Mouse (Mus musculus) midbrain, postnatal 0 days (tissue): ENCODE results near the gene Smyd1. TPM values are rescaled to one million over a fixed set of nuclear protein-coding genes. Genes with fewer than 3 reads are reported as not detected.

Source experiments
- ATAC-seq: fragments of 200-750 bp; cut with Nextera tagmentation; 2 replicates; pipeline ENCODE4 v1.8.0; 2017; ENCODE audit warnings: moderate number of reproducible peaks, mild to moderate bottlenecking, moderate TSS enrichment, moderate library complexity; ENCODE audit not compliant: low FRiP score
- DNase-seq: peaks from one replicate; pipeline ENCODE4 v3.0.0-alpha.2; 2015; ENCODE audit warnings: low spot score
- H3K27ac ChIP-seq: fragments of 300-500 bp; sonication (generic); 2 replicates; pipeline ENCODE4 v1.5.1; 2014; ENCODE audit warnings: low read depth, mild to moderate bottlenecking, low read length, mixed read lengths
- H3K27me3 ChIP-seq: fragments of 300-500 bp; sonication (generic); 2 replicates; pipeline ENCODE4 v1.6.1; 2014; ENCODE audit warnings: low read length, control low read depth, mixed read lengths; ENCODE audit not compliant: insufficient read depth
- H3K36me3 ChIP-seq: fragments of 300-500 bp; sonication (generic); 2 replicates; pipeline ENCODE4 v1.6.1; 2014; ENCODE audit warnings: low read length, control low read depth, mixed read lengths; ENCODE audit not compliant: insufficient read depth
- H3K4me1 ChIP-seq: fragments of 300-500 bp; sonication (generic); 2 replicates; pipeline ENCODE4 v1.6.1; 2014; ENCODE audit warnings: mild to moderate bottlenecking, control low read depth, antibody characterized with exemption, low read length, mixed read lengths; ENCODE audit not compliant: insufficient read depth
- H3K4me2 ChIP-seq: fragments of 300-500 bp; sonication (generic); 2 replicates; pipeline ENCODE4 v1.6.1; 2014; ENCODE audit warnings: low read depth, mild to moderate bottlenecking, low read length, mixed read lengths; ENCODE audit not compliant: poor library complexity, severe bottlenecking
- H3K4me3 ChIP-seq: fragments of 300-500 bp; sonication (generic); 2 replicates; pipeline ENCODE4 v1.5.1; 2014; ENCODE audit warnings: low read depth, mild to moderate bottlenecking, low read length, moderate library complexity
- H3K9ac ChIP-seq: fragments of 300-500 bp; sonication (generic); replicated peaks from 2 replicates; pipeline ENCODE4 v1.6.1; 2014; ENCODE audit warnings: mild to moderate bottlenecking, low read length, moderate library complexity, mixed read lengths; ENCODE audit not compliant: poor library complexity, severe bottlenecking
- H3K9me3 ChIP-seq: fragments of 300-500 bp; sonication (generic); 2 replicates; pipeline ENCODE4 v1.6.1; 2016; ENCODE audit warnings: low read length, control low read depth
- CTCF ChIP-seq: IDR thresholded peaks from 2 replicates; pipeline ENCODE4 v1.5.1; 2016; ENCODE audit warnings: antibody characterized with exemption, mild to moderate bottlenecking
- WGBS: fragments of 180-500 bp; shearing (Covaris S2); extraction: QIAGEN DNeasy Blood & Tissue Kit; methylation state at CpG from one replicate; pipeline ENCODE4 v1.1.7; 2014; 5-methylcytosine and 5-hydroxymethylcytosine counted together
- polyA plus RNA-seq: library from polyadenylated mRNA; unstranded; fragments of >200 nt; fragmentation: Nextera tagmentation; extraction: Ambion mirVana; gene quantifications from 2 replicates; pipeline ENCODE4 v1.2.1, GENCODE M21; 2015
- total RNA-seq: library from RNA; depleted of rRNA; stranded (reverse); fragments of >200 nt; gene quantifications from 2 replicates; pipeline ENCODE4 v1.2.3, GENCODE M21; 2014

Gene Smyd1
- total and polyA plus RNA-seq, 2 experiments from 2014 or later = 0.30 to 1.3 TPM

DNA sequence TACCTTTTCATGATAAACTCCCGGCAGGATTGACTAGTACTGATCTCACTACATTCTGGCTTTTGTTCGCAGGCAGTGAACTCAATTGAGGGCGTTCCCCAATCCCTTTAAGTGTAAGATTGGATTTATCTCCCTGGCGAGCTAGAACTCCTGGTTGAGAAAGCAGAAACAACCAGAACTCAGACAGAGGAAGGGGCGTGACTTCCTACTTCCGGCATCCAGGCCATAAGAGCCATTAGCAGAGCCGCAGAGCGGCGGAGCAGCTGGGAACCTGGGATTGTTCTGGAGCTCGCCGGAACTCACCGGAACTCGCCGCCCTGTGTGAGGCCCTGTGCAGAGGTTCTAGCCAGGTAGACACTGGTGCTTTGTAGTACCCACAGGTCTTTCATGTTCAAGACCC, 28.5 kb downstream of the Smyd1 start:
- Histone ChIP-seq H3K27me3 (no peaks in the 10 kb centered on the region), H3K27ac (no peak overlapping the region), H3K36me3 (no peaks in the 10 kb centered on the region), H3K4me2 (no peak overlapping the region), H3K4me1 (no peaks in the 10 kb centered on the region), H3K9ac (no peak overlapping the region), H3K9me3 (no peaks in the 10 kb centered on the region), H3K4me3 (no peak overlapping the region)
- DNase-seq = no peak
- 82% methylated on average over 14 of the region's 14 CpGs for WGBS
- TF ChIP-seq CTCF = no peak
- ATAC-seq = no peak

DNA sequence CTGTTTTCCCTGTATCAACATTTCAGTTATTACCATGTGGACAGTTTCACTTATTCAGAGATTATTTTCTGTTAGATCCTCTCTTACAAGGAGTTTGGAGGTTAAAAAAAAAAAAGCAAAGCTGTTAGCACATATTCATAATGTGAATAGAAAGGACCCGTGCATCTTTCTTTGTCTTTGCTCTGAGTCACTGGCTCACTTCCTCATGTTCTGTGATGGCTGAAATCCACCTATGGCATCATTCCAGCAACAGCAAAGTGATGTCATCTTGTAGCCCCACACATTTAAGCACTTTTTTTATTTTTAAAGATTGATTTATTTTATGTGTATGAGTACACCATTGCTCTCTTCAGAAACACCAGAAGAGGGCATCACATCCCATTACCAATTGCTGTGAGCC, 42.6 kb downstream of the Smyd1 start:
- no peak for DNase-seq
- Histone ChIP-seq H3K4me2 (no peak overlapping the region), H3K27ac (no peak overlapping the region), H3K36me3 (peaks cover 4% of the 10 kb centered on the region), H3K27me3 (no peaks in the 10 kb centered on the region), H3K9ac (no peak overlapping the region), H3K9me3 (no peaks in the 10 kb centered on the region), H3K4me3 (no peak overlapping the region), H3K4me1 (no peaks in the 10 kb centered on the region)
- ATAC-seq = no peak
- WGBS = 73% methylated on average over 1 of the region's 1 CpGs
- 0 out of 2 replicates have a peak, but pooled peaks have one; percentile 3 for TF ChIP-seq CTCF

DNA sequence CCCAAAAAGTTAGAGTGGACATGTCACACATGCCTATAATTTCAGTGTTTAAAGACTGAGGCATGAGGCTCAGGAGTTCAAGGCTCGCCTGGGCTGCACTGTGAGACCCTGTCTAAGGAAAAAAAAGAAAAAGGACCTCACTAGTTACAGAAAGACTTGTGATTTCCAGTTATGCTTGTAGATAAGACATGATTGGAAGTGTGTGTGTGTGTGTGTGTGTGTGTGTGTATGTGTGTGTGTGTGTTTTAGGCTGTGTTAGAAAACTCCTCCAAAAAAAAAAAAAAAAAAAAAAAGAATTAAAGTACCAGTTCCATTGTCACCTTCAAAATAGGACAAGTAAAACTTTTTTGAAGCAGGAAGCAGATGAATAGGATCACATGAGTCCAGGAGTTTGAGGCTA, 47.4 kb downstream of the Smyd1 start:
- no peak for TF ChIP-seq CTCF
- no peaks in the 10 kb centered on the region for H3K27me3 ChIP-seq
- no peak overlapping the region for H3K4me2 ChIP-seq
- no peaks in the 10 kb centered on the region for H3K9me3 ChIP-seq
- no peak overlapping the region for H3K4me3 ChIP-seq
- no peak overlapping the region for H3K9ac ChIP-seq
- WGBS = 87% methylated on average over 1 of the region's 1 CpGs
- H3K27ac ChIP-seq = no peak overlapping the region
- ATAC-seq (no peak), DNase-seq (no peak)
- H3K36me3 ChIP-seq = no peaks in the 10 kb centered on the region
- 0 out of 2 replicates have a peak, but pooled peaks cover 8% of the 10 kb centered on the region for H3K4me1 ChIP-seq

DNA sequence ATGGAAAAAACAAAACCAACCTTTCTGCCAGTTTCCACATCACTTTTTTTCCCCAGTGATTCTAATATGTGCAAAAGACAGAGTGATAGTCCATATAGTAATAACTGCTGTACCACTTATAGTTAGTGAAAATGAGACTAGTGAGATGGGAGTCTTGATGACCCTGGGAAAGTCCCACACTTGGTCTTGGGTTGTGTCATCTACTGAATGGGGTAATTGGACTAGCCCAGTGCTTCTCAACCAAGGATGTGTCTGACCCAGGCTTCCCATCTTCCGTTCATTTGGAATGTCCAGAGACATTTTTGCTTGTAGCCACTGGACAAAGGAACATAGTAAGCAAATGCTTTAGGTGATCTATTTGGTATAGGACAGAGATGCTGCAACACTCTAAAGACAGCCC, 48.3 kb downstream of the Smyd1 start:
- no peaks in the 10 kb centered on the region for H3K9me3 ChIP-seq
- no peak for TF ChIP-seq CTCF
- no peak overlapping the region for H3K9ac ChIP-seq
- H3K27ac ChIP-seq = no peak overlapping the region
- DNase-seq (no peak), ATAC-seq (no peak)
- WGBS = 83% methylated on average over 1 of the region's 1 CpGs
- H3K4me1 ChIP-seq = 0 out of 2 replicates have a peak, but pooled peaks cover 8% of the 10 kb centered on the region
- H3K4me3 ChIP-seq = no peak overlapping the region
- H3K4me2 ChIP-seq = no peak overlapping the region
- H3K36me3 ChIP-seq = no peaks in the 10 kb centered on the region
- H3K27me3 ChIP-seq = no peaks in the 10 kb centered on the region

DNA sequence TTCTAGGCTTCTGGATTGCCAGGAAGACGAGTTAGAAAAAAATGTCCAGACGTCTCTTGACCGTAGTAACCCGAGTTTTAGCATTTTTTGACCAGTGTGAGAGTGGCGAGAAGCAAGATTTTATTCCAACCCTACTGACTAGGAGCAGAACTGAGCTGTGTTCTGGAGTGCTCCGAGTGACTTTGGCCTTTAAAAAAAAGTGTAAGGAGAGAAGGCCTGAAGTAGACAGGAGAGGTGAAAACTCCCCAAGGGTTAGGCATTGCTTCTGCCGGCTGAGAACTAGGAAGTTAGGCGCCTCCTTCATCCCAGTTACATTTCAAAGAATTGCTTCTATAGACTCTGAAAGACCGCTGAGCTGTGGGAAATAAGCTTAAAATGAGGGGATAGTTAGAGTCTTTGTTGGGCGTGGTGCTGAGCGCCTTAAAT, 49.7 kb downstream of the Smyd1 start:
- Histone ChIP-seq H3K9me3 (no peaks in the 10 kb centered on the region), H3K4me3 (peak overlapping the region; percentile 94), H3K36me3 (no peaks in the 10 kb centered on the region), H3K27ac (peak overlapping the region; percentile 97), H3K9ac (peak overlapping the region; percentile 99), H3K4me2 (peak overlapping the region; percentile 74), H3K4me1 (0 out of 2 replicates have a peak, but pooled peaks cover 8% of the 10 kb centered on the region), H3K27me3 (no peaks in the 10 kb centered on the region)
- DNase-seq (peak; percentile 27), ATAC-seq (0 out of 2 replicates have a peak, but pooled peaks have one; percentile 6)
- WGBS = 1% methylated on average over 11 of the region's 11 CpGs
- no peak for TF ChIP-seq CTCF

DNA sequence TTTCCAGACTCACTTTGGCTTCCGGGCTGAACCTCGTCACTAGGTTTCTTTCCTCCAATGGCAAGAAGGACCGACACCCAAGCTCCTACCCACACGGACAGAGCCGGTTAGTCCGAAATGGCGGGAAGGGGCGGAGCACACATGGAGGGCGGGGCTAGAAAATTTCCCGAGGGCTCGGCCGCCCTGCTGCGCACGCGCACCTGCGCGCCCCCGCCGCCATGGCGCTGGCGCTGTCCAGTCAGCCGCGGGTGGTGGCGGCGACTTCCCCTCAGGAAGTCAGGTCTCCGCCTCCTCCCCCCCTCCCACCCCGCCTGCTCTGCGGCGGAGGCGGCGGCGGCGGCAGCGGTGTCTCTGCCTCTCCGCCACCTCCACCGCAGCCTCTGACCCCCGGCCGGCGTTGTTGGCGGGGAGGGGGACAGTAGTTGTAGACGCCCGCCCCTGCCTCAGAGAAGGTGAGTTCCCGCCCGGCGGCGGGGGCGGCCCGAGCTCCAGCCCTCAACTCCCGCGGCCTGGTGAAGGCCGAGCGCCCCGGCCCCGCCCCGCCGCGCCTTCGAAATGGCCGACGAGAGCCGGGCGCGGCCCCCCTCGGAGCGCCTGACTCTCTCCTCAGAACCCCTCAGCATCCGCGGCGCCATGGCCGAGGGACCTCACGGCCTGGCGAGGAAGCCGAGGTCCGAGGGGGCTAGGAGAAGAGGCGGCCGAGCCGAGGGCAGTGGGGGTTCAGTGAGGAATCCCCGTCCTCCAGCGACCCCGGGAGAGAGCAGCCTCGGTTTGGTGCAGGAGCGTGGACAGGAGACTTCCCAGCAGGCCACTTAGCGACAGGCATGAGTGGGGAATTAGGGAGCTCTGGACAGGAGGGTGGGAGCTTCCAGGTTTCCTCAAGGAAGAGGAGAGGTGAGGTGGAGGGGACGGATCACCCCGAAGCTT, 50.4 kb downstream of the Smyd1 start, which contains the start of gene Krcc1:
Gene Krcc1, plus strand, starts transcription at position 289 of the 927 bp plus-strand sequence.
- Histone ChIP-seq H3K4me2 (peak within 1 kb of the TSS; percentile 74), H3K36me3 (no peaks in the 10 kb centered on the region), H3K9me3 (no peaks in the 10 kb centered on the region), H3K4me3 (peak within 1 kb of the TSS; percentile 94), H3K27ac (peak within 1 kb of the TSS; percentile 97), H3K4me1 (0 out of 2 replicates have a peak, but pooled peaks cover 8% of the 10 kb centered on the region), H3K27me3 (no peaks in the 10 kb centered on the region), H3K9ac (peak within 1 kb of the TSS; percentile 99)
- ATAC-seq = peak; percentile 93
- DNase-seq = peak; percentile 96
- under 1% methylated on average over 63 of the region's 84 CpGs for WGBS
- peak; percentile 22 for TF ChIP-seq CTCF
